Mouse (Mus musculus) layer of hippocampus, postnatal 10 days (tissue): ENCODE measurements at regions not wholly inside any gene's neighbourhood (a gene's known extent, or its start where the extent isn't known, plus 50 kb on each side); places are given as distances from the start of the nearest gene placed in this dataset.
"Not testable (repeated sequence)": the region's sequence is repeated elsewhere in the genome, so short reads cannot be mapped to it uniquely, and the experiment has no call there.

Source experiments
- DNase-seq, 2 experiments: peaks; one replicate each; pipeline ENCODE4 v3.0.0; 2021; ENCODE audit warnings: low spot score in 2 of 2

GRCm38 (mm10) chr1:30751138-30751907 lies 122.4 kb downstream of the Phf3 start:
- DNase-seq, result no peak

GRCm38 (mm10) chr1:30741955-30742354 lies 131.8 kb downstream of the Phf3 start:
- DNase-seq, result no peak

DNA sequence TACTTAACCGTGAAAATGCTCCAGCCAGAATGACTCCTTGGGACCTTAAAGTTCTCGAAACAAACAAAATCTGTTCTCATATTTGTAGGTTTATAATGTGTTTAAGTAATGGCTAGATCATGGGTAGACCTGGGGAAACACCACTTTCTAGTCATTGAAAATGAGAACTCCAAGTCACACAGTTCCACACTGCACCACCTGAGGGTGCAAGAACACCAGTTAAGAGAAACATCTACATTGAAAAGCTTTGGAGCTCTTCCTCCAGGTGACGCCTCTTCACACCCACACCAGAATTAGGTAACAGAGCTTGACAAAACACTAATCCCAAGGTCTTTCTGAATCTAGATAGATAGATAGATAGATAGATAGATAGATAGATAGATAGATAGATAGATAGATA lies 132.9 kb downstream of the Phf3 start:
- peak; percentile 64 to 72 for DNase-seq

GRCm38 (mm10) chr1:30721519-30721918 lies 152.2 kb downstream of the Phf3 start:
- no peak for DNase-seq

- peak in 1 of 2 experiments; percentile 39 for DNase-seq
These were observed 152.9 kb downstream of the Phf3 start for GRCm38 (mm10) chr1:30720829-30721228.

DNA sequence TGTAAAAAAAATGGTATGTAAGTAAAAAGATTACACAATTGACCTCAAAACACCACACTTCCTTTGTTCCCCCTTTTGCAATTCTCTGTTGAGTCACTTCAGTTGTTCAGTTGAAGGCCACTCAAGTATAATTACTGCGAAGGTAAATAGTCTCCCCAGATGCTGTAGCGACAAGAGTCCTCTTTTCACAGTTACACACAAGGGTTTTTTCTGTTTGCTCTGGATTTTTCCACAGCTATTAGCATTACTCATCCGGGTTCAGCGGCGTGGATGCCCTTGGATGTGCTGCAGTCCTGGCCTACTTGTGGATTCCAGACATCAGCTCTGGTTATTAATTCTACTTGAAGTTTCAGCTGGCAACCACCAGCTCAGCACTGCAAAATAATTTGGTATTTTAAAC lies 155.1 kb downstream of the Phf3 start:
- DNase-seq, result no peak

GRCm38 (mm10) chr1:30716346-30716745 lies 157.4 kb downstream of the Phf3 start:
- no peak for DNase-seq

DNA sequence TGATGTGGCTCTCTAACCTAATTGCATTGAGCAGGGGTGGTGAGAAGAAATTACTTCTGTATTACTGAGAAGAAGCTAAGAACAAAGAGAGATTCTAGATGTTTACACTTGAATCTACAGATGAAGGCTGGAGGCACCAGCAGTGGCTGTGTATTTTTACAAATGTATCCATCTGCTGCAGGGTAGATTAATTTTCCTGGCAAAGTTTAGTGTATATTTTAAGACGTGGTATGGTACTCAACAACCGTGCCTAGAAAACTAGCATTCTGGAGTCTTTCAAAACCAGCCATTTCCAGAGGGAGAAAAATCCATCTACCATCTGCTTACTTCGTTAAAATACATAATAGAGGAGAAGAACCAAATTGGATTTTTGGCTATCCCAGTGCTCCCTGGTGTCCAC lies 172.6 kb downstream of the Phf3 start:
- DNase-seq, result no peak

GRCm38 (mm10) chr1:30700399-30701081 lies 173.2 kb downstream of the Phf3 start:
- peak in 1 of 2 experiments; percentile 33 for DNase-seq

DNA sequence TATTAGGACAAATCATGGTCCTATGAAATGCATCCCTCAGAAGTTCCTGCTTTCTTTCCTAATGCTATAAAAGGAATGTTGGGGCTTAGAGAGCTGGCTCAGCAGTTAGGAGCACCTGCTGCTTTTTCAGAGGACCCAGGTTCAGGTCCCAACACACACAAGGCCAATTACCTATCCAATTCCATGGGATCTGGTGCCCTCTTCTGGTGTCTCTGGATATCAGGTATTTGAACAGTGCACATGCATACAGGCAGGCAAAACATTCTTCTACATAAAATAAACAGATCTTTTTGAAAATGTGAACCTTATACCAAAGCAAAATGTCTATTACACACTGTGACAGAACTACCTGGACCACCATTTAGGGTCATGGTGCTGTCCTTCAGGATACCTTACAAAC lies 177.4 kb downstream of the Phf3 start:
- DNase-seq, result no peak

DNA sequence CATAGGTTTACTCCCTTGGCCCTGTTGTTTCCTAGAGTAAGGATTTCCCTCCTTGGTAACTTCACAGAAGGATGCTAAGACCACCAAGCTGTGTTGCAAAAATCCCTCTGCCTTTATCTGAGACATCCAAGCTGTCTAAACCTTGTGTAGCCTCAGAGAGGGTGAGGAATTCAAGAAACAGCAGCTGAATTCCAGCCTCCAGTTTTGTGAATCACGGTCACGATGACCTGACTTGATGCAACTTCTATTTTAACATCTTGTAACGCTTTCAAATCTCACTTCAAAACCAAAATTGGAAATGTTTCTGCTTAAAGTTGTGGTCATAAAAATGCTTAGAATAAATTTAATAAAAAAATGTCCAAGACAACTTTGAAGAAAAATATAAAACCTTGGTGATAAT lies 188.4 kb downstream of the Phf3 start:
- no peak for DNase-seq

GRCm38 (mm10) chr1:30683889-30684288 lies 189.8 kb downstream of the Phf3 start:
- no peak for DNase-seq

DNA sequence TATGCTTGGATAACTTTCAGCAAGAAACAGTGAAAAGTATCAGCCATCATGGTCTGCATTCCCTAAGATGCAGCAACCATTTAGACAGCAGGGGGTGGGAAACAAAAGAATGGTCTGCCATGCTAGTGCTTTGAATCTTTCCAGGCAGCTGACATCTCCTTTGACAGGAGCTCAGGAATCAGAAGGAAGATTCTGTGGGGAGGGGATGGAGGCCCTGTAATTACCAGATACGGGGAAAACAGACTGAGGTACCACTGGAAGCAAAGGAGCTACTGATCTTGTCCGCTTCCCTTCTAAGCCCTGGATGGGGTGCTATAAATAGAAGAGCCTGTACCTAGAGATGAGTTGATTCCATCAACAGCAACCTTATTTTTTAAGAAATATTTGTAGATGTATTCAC lies 233.9 kb downstream of the Phf3 start:
- DNase-seq, result no peak

- DNase-seq, result no peak
These were observed 241.0 kb downstream of the Phf3 start for GRCm38 (mm10) chr1:30632760-30633159.

- not testable (repeated sequence) for DNase-seq
These were observed 245.9 kb downstream of the Phf3 start for GRCm38 (mm10) chr1:30627796-30628195.

GRCm38 (mm10) chr1:30595122-30595730 lies 278.5 kb downstream of the Phf3 start:
- DNase-seq, result no peak

DNA sequence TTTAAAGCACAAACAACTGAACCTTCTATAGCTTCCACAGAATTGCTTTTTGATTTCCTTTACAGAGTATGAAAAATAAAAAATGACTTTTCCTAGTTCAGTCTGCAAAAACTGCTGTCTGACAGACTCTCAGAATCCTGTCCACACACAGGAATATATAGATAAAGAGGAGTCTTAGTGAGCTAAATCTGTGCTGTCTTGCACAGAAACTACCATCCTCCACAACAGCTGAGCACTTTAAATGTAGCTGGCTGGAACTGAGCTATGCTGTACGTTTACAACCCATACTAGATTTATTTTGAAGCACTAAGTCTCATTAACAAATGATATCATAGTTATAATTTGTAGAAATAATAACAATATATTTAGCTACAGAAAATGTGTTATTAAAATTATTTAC lies 279.7 kb downstream of the Phf3 start:
- no peak for DNase-seq

DNA sequence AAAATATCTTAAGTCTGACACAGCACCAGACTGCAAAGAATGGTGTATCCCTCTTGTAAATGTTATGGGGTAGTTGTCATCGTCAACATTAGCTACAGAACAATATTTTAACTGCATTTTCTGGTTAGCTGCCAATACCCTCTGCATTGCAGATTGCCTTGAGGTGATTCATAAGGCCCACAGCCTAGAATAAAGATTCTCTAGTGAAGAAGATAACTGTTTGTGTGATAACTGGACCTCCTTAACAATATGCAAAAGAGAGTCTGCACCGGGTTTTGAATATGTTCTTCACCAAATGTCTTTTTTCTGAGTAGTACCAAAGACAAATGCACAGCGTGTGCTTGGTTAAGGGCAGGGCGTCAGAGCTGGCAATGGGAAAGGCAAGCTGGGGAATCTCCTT lies 283.0 kb downstream of the Phf3 start:
- no peak for DNase-seq

DNA sequence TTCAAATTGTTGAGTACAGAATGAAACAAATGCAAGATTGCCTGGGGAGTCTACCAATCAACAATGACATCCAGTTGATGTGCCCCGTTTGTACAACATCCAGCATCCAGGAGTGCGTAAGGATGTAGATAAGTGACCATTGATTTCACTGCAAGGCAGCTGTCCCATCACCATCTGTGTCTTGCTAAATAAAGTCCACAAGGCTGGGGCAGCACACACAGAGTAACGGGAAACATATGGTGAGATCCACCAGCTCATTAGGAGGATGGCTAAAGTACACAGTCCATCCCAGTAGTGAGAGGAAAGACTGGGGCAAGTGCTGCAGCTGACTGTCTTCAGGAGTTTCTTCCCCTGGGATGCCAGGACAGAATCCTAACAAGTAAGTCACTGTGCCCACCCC lies 284.8 kb downstream of the Phf3 start:
- no peak for DNase-seq

- peak; percentile 49 to 67 for DNase-seq
These were observed 285.4 kb downstream of the Phf3 start for GRCm38 (mm10) chr1:30588336-30588735.

DNA sequence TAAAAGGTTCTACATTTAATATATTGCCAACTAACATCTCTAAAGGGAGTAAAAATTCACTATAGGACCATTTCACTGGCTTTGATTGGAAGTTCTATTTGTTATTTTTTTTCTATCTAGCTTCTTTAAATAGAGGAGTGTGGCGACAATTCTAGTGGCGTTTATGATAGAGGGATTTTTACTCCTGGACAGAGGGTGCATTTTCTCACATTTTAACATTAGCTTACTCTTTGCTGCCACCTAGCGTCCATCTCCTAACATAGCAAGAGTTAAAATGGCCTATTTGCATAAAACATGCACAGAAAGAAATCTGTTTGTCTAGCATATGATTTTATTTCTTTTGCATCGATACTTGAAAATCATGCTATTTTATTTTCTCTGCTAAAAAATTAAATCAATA lies 288.9 kb downstream of the Phf3 start:
- peak; percentile 46 to 61 for DNase-seq

DNA sequence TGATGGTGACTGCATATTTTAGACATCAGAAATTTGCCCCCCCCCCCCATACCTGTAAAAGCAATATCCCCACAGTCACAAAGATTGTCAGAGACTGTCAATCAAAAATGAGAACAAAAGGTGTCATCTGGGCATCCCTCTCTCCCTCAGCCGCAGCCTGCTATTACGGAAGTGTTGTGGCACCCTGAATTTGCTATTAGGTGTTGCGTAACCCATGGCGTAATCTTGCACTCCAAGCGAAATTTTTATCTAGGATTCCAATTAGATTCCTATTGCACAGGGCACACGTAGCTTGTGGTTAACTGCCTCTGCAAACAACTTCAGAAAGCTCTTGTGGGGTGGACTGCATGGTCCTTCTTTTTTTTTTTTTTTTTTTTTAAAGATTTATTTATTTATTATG lies 289.9 kb downstream of the Phf3 start:
- DNase-seq, result no peak
